Mouse (Mus musculus) embryonic facial prominence, embryonic 12.5 days (tissue): ENCODE measurements around the gene Htra1. TPM values are rescaled to one million over a fixed set of nuclear protein-coding genes. Genes with fewer than 3 reads are reported as not detected.

Source experiments
- ATAC-seq: fragments of 200-750 bp; cut with Nextera tagmentation; 2 replicates; pipeline ENCODE4 v1.8.0; 2017; ENCODE audit not compliant: insufficient number of reproducible peaks, insufficient read depth, low FRiP score, low TSS enrichment
- H3K27ac ChIP-seq: fragments of 300-500 bp; sonication (generic); 2 replicates; pipeline ENCODE4 v1.5.1; 2016; ENCODE audit warnings: mild to moderate bottlenecking
- H3K27me3 ChIP-seq: fragments of 300-500 bp; sonication (generic); 2 replicates; pipeline ENCODE4 v1.6.1; 2016; ENCODE audit warnings: mild to moderate bottlenecking, moderate library complexity
- H3K36me3 ChIP-seq: fragments of 300-500 bp; sonication (generic); 2 replicates; pipeline ENCODE4 v1.6.1; 2016; ENCODE audit warnings: mild to moderate bottlenecking
- H3K4me1 ChIP-seq: fragments of 300-500 bp; sonication (generic); 2 replicates; pipeline ENCODE4 v1.6.1; 2016
- H3K4me2 ChIP-seq: fragments of 300-500 bp; sonication (generic); replicated peaks from 2 replicates; pipeline ENCODE4 v1.6.1; 2016; ENCODE audit warnings: mild to moderate bottlenecking, moderate library complexity
- H3K4me3 ChIP-seq: fragments of 300-500 bp; sonication (generic); 2 replicates; pipeline ENCODE4 v1.5.1; 2016; ENCODE audit warnings: mild to moderate bottlenecking
- H3K9ac ChIP-seq: fragments of 300-500 bp; sonication (generic); 2 replicates; pipeline ENCODE4 v1.6.1; 2016; ENCODE audit warnings: mild to moderate bottlenecking, moderate library complexity
- H3K9me3 ChIP-seq: fragments of 300-500 bp; sonication (generic); 2 replicates; pipeline ENCODE4 v1.6.1; 2016; ENCODE audit warnings: mild to moderate bottlenecking, moderate library complexity
- WGBS: fragments of 180-500 bp; shearing (Covaris S2); methylation state at CpG from one replicate; pipeline ENCODE4 v1.1.7; 2016; 5-methylcytosine and 5-hydroxymethylcytosine counted together
- polyA plus RNA-seq: library from polyadenylated mRNA; unstranded; fragments of >200 nt; fragmentation: Nextera tagmentation; extraction: Ambion mirVana; gene quantifications from 2 replicates; pipeline ENCODE4 v1.2.1, GENCODE M21; 2016

Gene Htra1
- polyA plus RNA-seq, 1 experiment from 2014 or later: 16.2 TPM

GRCm38 (mm10) chr7:130937266-130937841 is 1.4 kb downstream of the Htra1 start:
- Histone ChIP-seq H3K4me3 (no peak overlapping the region), H3K9me3 (no peaks in the 10 kb centered on the region), H3K9ac (no peak overlapping the region), H3K27ac (no peak overlapping the region), H3K4me1 (peaks cover 10% of the 10 kb centered on the region), H3K4me2 (no peak overlapping the region), H3K27me3 (peaks cover 69% of the 10 kb centered on the region), H3K36me3 (no peaks in the 10 kb centered on the region)
- no peak for ATAC-seq
- WGBS: 37% methylated on average over 12 of the region's 12 CpGs

GRCm38 (mm10) chr7:130938005-130938404 is 2.1 kb downstream of the Htra1 start:
- H3K9ac ChIP-seq: no peak overlapping the region
- WGBS: 63% methylated on average over 4 of the region's 4 CpGs
- H3K4me2 ChIP-seq: no peak overlapping the region
- H3K4me1 ChIP-seq: peaks cover 10% of the 10 kb centered on the region
- no peak overlapping the region for H3K27ac ChIP-seq
- peaks cover 65% of the 10 kb centered on the region for H3K27me3 ChIP-seq
- ATAC-seq: no peak
- H3K36me3 ChIP-seq: no peaks in the 10 kb centered on the region
- no peaks in the 10 kb centered on the region for H3K9me3 ChIP-seq
- no peak overlapping the region for H3K4me3 ChIP-seq

GRCm38 (mm10) chr7:130938896-130939295 is 3.0 kb downstream of the Htra1 start:
- Histone ChIP-seq H3K36me3 (no peaks in the 10 kb centered on the region), H3K27me3 (peaks cover 56% of the 10 kb centered on the region), H3K27ac (no peak overlapping the region), H3K4me3 (no peak overlapping the region), H3K4me2 (no peak overlapping the region), H3K4me1 (peaks cover 10% of the 10 kb centered on the region), H3K9me3 (no peaks in the 10 kb centered on the region), H3K9ac (no peak overlapping the region)
- WGBS: 90% methylated on average over 8 of the region's 8 CpGs
- ATAC-seq: no peak

- H3K4me3 ChIP-seq: no peak overlapping the region
- H3K4me1 ChIP-seq: peaks cover 10% of the 10 kb centered on the region
- H3K36me3 ChIP-seq: no peaks in the 10 kb centered on the region
- H3K27me3 ChIP-seq: peaks cover 38% of the 10 kb centered on the region
- H3K9me3 ChIP-seq: no peaks in the 10 kb centered on the region
- ATAC-seq: no peak
- H3K9ac ChIP-seq: no peak overlapping the region
- no peak overlapping the region for H3K4me2 ChIP-seq
- no peak overlapping the region for H3K27ac ChIP-seq
- WGBS: 89% methylated on average over 8 of the region's 8 CpGs
Observed at GRCm38 (mm10) chr7:130940733-130941132, 4.8 kb downstream of the Htra1 start.

GRCm38 (mm10) chr7:130943280-130943895 is 7.5 kb downstream of the Htra1 start:
- Histone ChIP-seq H3K4me2 (no peak overlapping the region), H3K4me3 (no peak overlapping the region), H3K27me3 (peaks cover 12% of the 10 kb centered on the region), H3K27ac (no peak overlapping the region), H3K4me1 (no peaks in the 10 kb centered on the region), H3K36me3 (no peaks in the 10 kb centered on the region), H3K9ac (no peak overlapping the region), H3K9me3 (no peaks in the 10 kb centered on the region)
- 90% methylated on average over 9 of the region's 9 CpGs for WGBS
- ATAC-seq: no peak

- Histone ChIP-seq H3K9me3 (no peaks in the 10 kb centered on the region), H3K4me3 (no peak overlapping the region), H3K27me3 (no peaks in the 10 kb centered on the region), H3K4me1 (peaks cover 10% of the 10 kb centered on the region), H3K36me3 (no peaks in the 10 kb centered on the region), H3K4me2 (no peak overlapping the region), H3K9ac (no peak overlapping the region), H3K27ac (no peak overlapping the region)
- ATAC-seq: no peak
- 89% methylated on average over 11 of the region's 11 CpGs for WGBS
Observed at GRCm38 (mm10) chr7:130944766-130945475, 9.0 kb downstream of the Htra1 start.

- no peak overlapping the region for H3K9ac ChIP-seq
- no peak overlapping the region for H3K4me3 ChIP-seq
- H3K4me1 ChIP-seq: peaks cover 10% of the 10 kb centered on the region
- H3K9me3 ChIP-seq: no peaks in the 10 kb centered on the region
- 81% methylated on average over 3 of the region's 3 CpGs for WGBS
- no peaks in the 10 kb centered on the region for H3K27me3 ChIP-seq
- H3K36me3 ChIP-seq: no peaks in the 10 kb centered on the region
- no peak for ATAC-seq
- H3K4me2 ChIP-seq: no peak overlapping the region
- no peak overlapping the region for H3K27ac ChIP-seq
Observed at GRCm38 (mm10) chr7:130945730-130946129, 9.8 kb downstream of the Htra1 start.

- no peak overlapping the region for H3K27ac ChIP-seq
- H3K36me3 ChIP-seq: no peaks in the 10 kb centered on the region
- ATAC-seq: no peak
- H3K27me3 ChIP-seq: no peaks in the 10 kb centered on the region
- H3K9ac ChIP-seq: no peak overlapping the region
- WGBS: 79% methylated on average over 12 of the region's 12 CpGs
- peaks cover 10% of the 10 kb centered on the region for H3K4me1 ChIP-seq
- H3K9me3 ChIP-seq: no peaks in the 10 kb centered on the region
- H3K4me2 ChIP-seq: no peak overlapping the region
- no peak overlapping the region for H3K4me3 ChIP-seq
Observed at GRCm38 (mm10) chr7:130946303-130946702, 10.4 kb downstream of the Htra1 start.

- Histone ChIP-seq H3K36me3 (no peaks in the 10 kb centered on the region), H3K4me3 (no peak overlapping the region), H3K4me1 (peaks cover 10% of the 10 kb centered on the region), H3K27me3 (no peaks in the 10 kb centered on the region), H3K9ac (no peak overlapping the region), H3K4me2 (no peak overlapping the region), H3K9me3 (no peaks in the 10 kb centered on the region), H3K27ac (peak overlapping the region; percentile 55; the same call in 1 of the 2 replicates)
- 49% methylated on average over 5 of the region's 5 CpGs for WGBS
- ATAC-seq: no peak
Observed at GRCm38 (mm10) chr7:130948563-130949208, 12.8 kb downstream of the Htra1 start.

- no peak overlapping the region for H3K4me2 ChIP-seq
- no peak overlapping the region for H3K9ac ChIP-seq
- ATAC-seq: no peak
- peaks cover 10% of the 10 kb centered on the region for H3K4me1 ChIP-seq
- no peaks in the 10 kb centered on the region for H3K36me3 ChIP-seq
- no peaks in the 10 kb centered on the region for H3K27me3 ChIP-seq
- H3K4me3 ChIP-seq: no peak overlapping the region
- no peaks in the 10 kb centered on the region for H3K9me3 ChIP-seq
- WGBS: 43% methylated on average over 8 of the region's 8 CpGs
- no peak overlapping the region for H3K27ac ChIP-seq
Observed at GRCm38 (mm10) chr7:130949331-130949751, 13.4 kb downstream of the Htra1 start.

GRCm38 (mm10) chr7:130950482-130950881 is 14.6 kb downstream of the Htra1 start:
- peaks cover 10% of the 10 kb centered on the region for H3K4me1 ChIP-seq
- no peaks in the 10 kb centered on the region for H3K27me3 ChIP-seq
- no peak overlapping the region for H3K9ac ChIP-seq
- no peak overlapping the region for H3K27ac ChIP-seq
- no peaks in the 10 kb centered on the region for H3K9me3 ChIP-seq
- whole genome bisulfite sequencing: 90% methylated on average over 7 of the region's 7 CpGs
- H3K4me2 ChIP-seq: no peak overlapping the region
- ATAC-seq: no peak
- no peak overlapping the region for H3K4me3 ChIP-seq
- no peaks in the 10 kb centered on the region for H3K36me3 ChIP-seq

- Histone ChIP-seq H3K4me2 (no peak overlapping the region), H3K4me3 (no peak overlapping the region), H3K36me3 (no peaks in the 10 kb centered on the region), H3K4me1 (peaks cover 10% of the 10 kb centered on the region), H3K27ac (no peak overlapping the region), H3K9me3 (no peaks in the 10 kb centered on the region), H3K9ac (no peak overlapping the region), H3K27me3 (no peaks in the 10 kb centered on the region)
- ATAC-seq: no peak
- 80% methylated on average over 5 of the region's 5 CpGs for WGBS
Observed at GRCm38 (mm10) chr7:130951004-130951403, 15.1 kb downstream of the Htra1 start.
